Mouse (Mus musculus) hindbrain, embryonic 16.5 days (tissue): ENCODE data around the gene C130032M10Rik. TPM values are rescaled to one million over a fixed set of nuclear protein-coding genes. Genes with fewer than 3 reads are reported as not detected.

Experiments
- ATAC-seq: fragments of 200-750 bp; cut with Nextera tagmentation; 2 replicates; pipeline ENCODE4 v1.8.0; 2017; ENCODE audit warnings: moderate TSS enrichment, moderate library complexity
- H3K27ac ChIP-seq: fragments of 300-500 bp; sonication (generic); 2 replicates; pipeline ENCODE4 v1.5.1; 2014; ENCODE audit warnings: low read depth, mild to moderate bottlenecking, control low read depth, low read length, moderate library complexity
- H3K27me3 ChIP-seq: fragments of 300-500 bp; sonication (generic); replicated peaks from 2 replicates; pipeline ENCODE4 v1.6.1; 2014; ENCODE audit warnings: low read length; ENCODE audit not compliant: control insufficient read depth, insufficient read depth
- H3K36me3 ChIP-seq: fragments of 300-500 bp; sonication (generic); 2 replicates; pipeline ENCODE4 v1.6.1; 2014; ENCODE audit warnings: mild to moderate bottlenecking, low read length, moderate library complexity, mixed read lengths; ENCODE audit not compliant: control insufficient read depth, insufficient read depth
- H3K4me1 ChIP-seq: fragments of 300-500 bp; sonication (generic); 2 replicates; pipeline ENCODE4 v1.6.1; 2014; ENCODE audit warnings: low read depth, low read length; ENCODE audit not compliant: control insufficient read depth, insufficient read depth
- H3K4me2 ChIP-seq: fragments of 300-500 bp; sonication (generic); 2 replicates; pipeline ENCODE4 v1.6.1; 2014; ENCODE audit warnings: mild to moderate bottlenecking, low read length, control low read depth, moderate library complexity
- H3K4me3 ChIP-seq: fragments of 300-500 bp; sonication (generic); 2 replicates; pipeline ENCODE4 v1.5.1; 2014; ENCODE audit warnings: mild to moderate bottlenecking, low read length, control low read depth, moderate library complexity
- H3K9ac ChIP-seq: fragments of 300-500 bp; sonication (generic); 2 replicates; pipeline ENCODE4 v1.6.1; 2014; ENCODE audit warnings: low read depth, mild to moderate bottlenecking, control low read depth, low read length, moderate library complexity
- H3K9me3 ChIP-seq: fragments of 300-500 bp; sonication (generic); 2 replicates; pipeline ENCODE4 v1.6.1; 2014; ENCODE audit warnings: mild to moderate bottlenecking, low read length, moderate library complexity; ENCODE audit not compliant: control insufficient read depth
- WGBS: fragments of 180-500 bp; shearing (Covaris S2); extraction: QIAGEN DNeasy Blood & Tissue Kit; methylation state at CpG from one replicate; pipeline ENCODE4 v1.1.7; 2014; 5-methylcytosine and 5-hydroxymethylcytosine counted together
- polyA plus RNA-seq: library from polyadenylated mRNA; unstranded; fragments of >200 nt; fragmentation: Nextera tagmentation; extraction: Ambion mirVana; gene quantifications from 2 replicates; pipeline ENCODE4 v1.2.1, GENCODE M21; 2015

C130032M10Rik gene
- polyA plus RNA-seq = not detected in 2 replicates

- no peaks in the 10 kb centered on the region for H3K27me3 ChIP-seq
- no peak within 1 kb of the TSS for H3K4me2 ChIP-seq
- H3K4me1 ChIP-seq = no peaks in the 10 kb centered on the region
- H3K4me3 ChIP-seq = no peak within 1 kb of the TSS
- 76% methylated on average over 11 of the region's 11 CpGs for WGBS
- no peak for ATAC-seq
- H3K27ac ChIP-seq = no peak within 1 kb of the TSS
- H3K9ac ChIP-seq = no peak within 1 kb of the TSS
- H3K9me3 ChIP-seq = peaks cover 15% of the 10 kb centered on the region
- H3K36me3 ChIP-seq = peaks cover 8% of the 10 kb centered on the region
Measured at GRCm38 (mm10) chr9:114515364-114515763, at the start of gene C130032M10Rik. C130032M10Rik (plus strand) TSS chr9:114515697.

- Histone ChIP-seq H3K27me3 (no peaks in the 10 kb centered on the region), H3K9me3 (no peaks in the 10 kb centered on the region; the same call in 1 of the 2 replicates), H3K4me1 (no peaks in the 10 kb centered on the region), H3K27ac (no peak overlapping the region), H3K36me3 (peaks cover 9% of the 10 kb centered on the region; the same call in 1 of the 2 replicates), H3K4me3 (no peak overlapping the region), H3K9ac (no peak overlapping the region), H3K4me2 (no peak overlapping the region)
- WGBS = 60% methylated on average over 7 of the region's 7 CpGs
- no peak for ATAC-seq
Measured at GRCm38 (mm10) chr9:114466871-114467270, 48.6 kb upstream of the C130032M10Rik start.

- Histone ChIP-seq H3K27me3 (no peaks in the 10 kb centered on the region), H3K4me3 (no peak overlapping the region), H3K9ac (no peak overlapping the region), H3K27ac (no peak overlapping the region), H3K36me3 (peaks cover 9% of the 10 kb centered on the region; the same call in 1 of the 2 replicates), H3K9me3 (no peaks in the 10 kb centered on the region; the same call in 1 of the 2 replicates), H3K4me2 (no peak overlapping the region), H3K4me1 (no peaks in the 10 kb centered on the region)
- no peak for ATAC-seq
- 87% methylated on average over 5 of the region's 5 CpGs for WGBS
Measured at GRCm38 (mm10) chr9:114468217-114468616, 47.3 kb upstream of the C130032M10Rik start.

GRCm38 (mm10) chr9:114468701-114469100 is 46.8 kb upstream of the C130032M10Rik start:
- no peak overlapping the region for H3K27ac ChIP-seq
- no peaks in the 10 kb centered on the region for H3K4me1 ChIP-seq
- no peaks in the 10 kb centered on the region for H3K27me3 ChIP-seq
- WGBS = 95% methylated on average over 4 of the region's 4 CpGs
- ATAC-seq = no peak
- H3K4me2 ChIP-seq = no peak overlapping the region
- H3K36me3 ChIP-seq = peaks cover 9% of the 10 kb centered on the region; the same call in 1 of the 2 replicates
- H3K4me3 ChIP-seq = no peak overlapping the region
- H3K9me3 ChIP-seq = no peaks in the 10 kb centered on the region; the same call in 1 of the 2 replicates
- no peak overlapping the region for H3K9ac ChIP-seq

- H3K27me3 ChIP-seq = no peaks in the 10 kb centered on the region
- H3K9me3 ChIP-seq = no peaks in the 10 kb centered on the region; the same call in 1 of the 2 replicates
- H3K9ac ChIP-seq = no peak overlapping the region
- no peak overlapping the region for H3K4me3 ChIP-seq
- H3K4me2 ChIP-seq = no peak overlapping the region
- ATAC-seq = no peak
- no peak overlapping the region for H3K27ac ChIP-seq
- WGBS = 79% methylated on average over 7 of the region's 7 CpGs
- H3K4me1 ChIP-seq = no peaks in the 10 kb centered on the region
- H3K36me3 ChIP-seq = peaks cover 2% of the 10 kb centered on the region; the same call in 1 of the 2 replicates
Measured at GRCm38 (mm10) chr9:114471892-114472291, 43.6 kb upstream of the C130032M10Rik start.

GRCm38 (mm10) chr9:114477019-114477418 is 38.5 kb upstream of the C130032M10Rik start:
- WGBS = 91% methylated on average over 9 of the region's 9 CpGs
- no peak overlapping the region for H3K27ac ChIP-seq
- H3K9me3 ChIP-seq = no peaks in the 10 kb centered on the region
- no peak overlapping the region for H3K4me3 ChIP-seq
- H3K4me1 ChIP-seq = no peaks in the 10 kb centered on the region
- no peak overlapping the region for H3K4me2 ChIP-seq
- H3K27me3 ChIP-seq = no peaks in the 10 kb centered on the region
- H3K36me3 ChIP-seq = 0 out of 2 replicates have a peak, but pooled peaks cover 3% of the 10 kb centered on the region
- no peak for ATAC-seq
- no peak overlapping the region for H3K9ac ChIP-seq

- no peak overlapping the region for H3K4me3 ChIP-seq
- no peaks in the 10 kb centered on the region for H3K27me3 ChIP-seq
- no peaks in the 10 kb centered on the region for H3K9me3 ChIP-seq
- 0 out of 2 replicates have a peak, but pooled peaks cover 3% of the 10 kb centered on the region for H3K36me3 ChIP-seq
- no peak overlapping the region for H3K9ac ChIP-seq
- 83% methylated on average over 3 of the region's 3 CpGs for WGBS
- ATAC-seq = no peak
- H3K4me2 ChIP-seq = no peak overlapping the region
- H3K27ac ChIP-seq = no peak overlapping the region
- H3K4me1 ChIP-seq = no peaks in the 10 kb centered on the region
Measured at GRCm38 (mm10) chr9:114480940-114481339, 34.6 kb upstream of the C130032M10Rik start.

- Histone ChIP-seq H3K9me3 (no peaks in the 10 kb centered on the region), H3K9ac (no peak overlapping the region), H3K4me1 (no peaks in the 10 kb centered on the region), H3K4me3 (no peak overlapping the region), H3K4me2 (no peak overlapping the region), H3K27me3 (no peaks in the 10 kb centered on the region), H3K27ac (no peak overlapping the region), H3K36me3 (no peaks in the 10 kb centered on the region)
- ATAC-seq = no peak
- 81% methylated on average over 5 of the region's 5 CpGs for WGBS
Measured at GRCm38 (mm10) chr9:114484771-114485170, 30.7 kb upstream of the C130032M10Rik start.

- H3K27me3 ChIP-seq = no peaks in the 10 kb centered on the region
- H3K4me1 ChIP-seq = no peaks in the 10 kb centered on the region
- H3K9ac ChIP-seq = no peak overlapping the region
- no peak overlapping the region for H3K27ac ChIP-seq
- no peak overlapping the region for H3K4me2 ChIP-seq
- H3K4me3 ChIP-seq = no peak overlapping the region
- 83% methylated on average over 4 of the region's 4 CpGs for WGBS
- no peak for ATAC-seq
- H3K9me3 ChIP-seq = no peaks in the 10 kb centered on the region
- H3K36me3 ChIP-seq = no peaks in the 10 kb centered on the region
Measured at GRCm38 (mm10) chr9:114486808-114487207, 28.7 kb upstream of the C130032M10Rik start.
